Comparison of ENCODE assay signal across 8 mouse cellular contexts in the genomic region with DNA sequence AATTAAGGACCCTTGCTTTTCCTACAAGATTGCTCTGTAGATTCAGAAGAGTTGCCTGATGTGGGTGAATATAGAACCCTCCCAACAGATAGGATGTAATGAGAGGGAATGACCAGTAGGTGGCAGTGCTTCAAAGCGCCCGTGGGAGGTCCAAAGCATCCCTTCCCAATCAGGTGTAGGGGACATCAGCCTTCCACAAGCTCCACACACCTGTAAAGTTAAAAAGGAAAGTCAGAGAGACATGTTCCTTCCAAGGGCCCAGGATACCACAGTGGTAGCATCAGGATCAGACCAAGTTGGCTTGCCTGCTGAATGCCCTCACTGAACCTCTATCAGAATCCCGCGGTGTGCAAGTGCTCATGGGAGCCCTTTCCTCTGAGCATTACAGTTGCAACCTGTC.
DNase-seq lines count a peak whose midpoint lies in the region; ATAC-seq and TF ChIP-seq lines count a peak whose summit lies in the region.

No protein-coding gene starts in this region.

- H3K4me2 ChIP-seq in embryonic facial prominence, embryonic 14.5 days (ENCODE audit: low read depth, low read length), result no peak overlapping the region
- H3K4me2 ChIP-seq in neural tube, embryonic 11.5 days (ENCODE audit: low read depth), result no peak overlapping the region

- no peaks in the 10 kb centered on the region for H3K27me3 ChIP-seq in cerebellum, adult 2 months (ENCODE audit: control insufficient read depth, insufficient read depth, low read length)
- H3K27me3 ChIP-seq in embryonic facial prominence, embryonic 14.5 days (replicated peaks; ENCODE audit: control insufficient read depth, insufficient read depth, low read length), result 0 out of 2 replicates have a peak, but pooled peaks cover 2% of the 10 kb centered on the region
- no peaks in the 10 kb centered on the region for H3K27me3 ChIP-seq in neural tube, embryonic 11.5 days (ENCODE audit: control insufficient read depth, insufficient read depth, low read length)

- TF ChIP-seq POLR2A in cerebellum, adult 2 months (IDR thresholded peaks at IDR 0.05; ENCODE audit: borderline replicate concordance, insufficient read depth, low read length), result no peak

- no peaks in the 10 kb centered on the region; the same call in 1 of the 2 replicates for H3K4me1 ChIP-seq in cerebellum, adult 2 months (ENCODE audit: control insufficient read depth, insufficient read depth, low read length)
- no peaks in the 10 kb centered on the region for H3K4me1 ChIP-seq in embryonic facial prominence, embryonic 14.5 days (ENCODE audit: control insufficient read depth, insufficient read depth, low read length)
- no peaks in the 10 kb centered on the region for H3K4me1 ChIP-seq in neural tube, embryonic 11.5 days (ENCODE audit: control insufficient read depth, insufficient read depth, low read length)

- H3K27ac ChIP-seq in cerebellum, adult 2 months (ENCODE audit: insufficient read depth, low read length), result no peak overlapping the region
- H3K27ac ChIP-seq in embryonic facial prominence, embryonic 14.5 days (replicated peaks; ENCODE audit: low read depth, low read length), result no peak overlapping the region
- no peak overlapping the region for H3K27ac ChIP-seq in neural tube, embryonic 11.5 days (ENCODE audit: low read depth, low read length)

- no peak for ATAC-seq in embryonic facial prominence, embryonic 14.5 days (ENCODE audit: low read depth)
- no peak for ATAC-seq in neural tube, embryonic 11.5 days (ENCODE audit: insufficient read depth, low FRiP score, low TSS enrichment)

- WGBS in cerebellum, adult 2 months, result 48% methylated on average over 4 of the region's 4 CpGs
- 46% methylated on average over 4 of the region's 4 CpGs for WGBS in embryonic facial prominence, embryonic 14.5 days
- 49% methylated on average over 4 of the region's 4 CpGs for WGBS in neural tube, embryonic 11.5 days

- peak; percentile 77 for TF ChIP-seq CTCF in cerebellum, adult 2 months (IDR thresholded peaks at IDR 0.05; ENCODE audit: borderline replicate concordance, insufficient read depth, low read depth, low read length)

- no peaks in the 10 kb centered on the region for H3K9me3 ChIP-seq in embryonic facial prominence, embryonic 14.5 days (ENCODE audit: control insufficient read depth, low read length)
- H3K9me3 ChIP-seq in neural tube, embryonic 11.5 days (ENCODE audit: control insufficient read depth, low read length), result no peaks in the 10 kb centered on the region

- peak; percentile 10 to 21 for DNase-seq in cerebellum, adult 2 months
- DNase-seq in cerebellum, adult 9-11 months, result no peak
- peak; percentile 29 for DNase-seq in urinary bladder, postnatal 14 days (ENCODE audit: low spot score)
- DNase-seq in urinary bladder, adult 2 months (ENCODE audit: low spot score), result no peak
- peak; percentile 16 for DNase-seq in embryonic facial prominence, embryonic 14.5 days (ENCODE audit: low spot score)
- peak; percentile 43 for DNase-seq in kidney, postnatal 14 days
- DNase-seq in neural tube, embryonic 11.5 days (ENCODE audit: low spot score), result peak; percentile 39
- DNase-seq in right cerebral cortex, postnatal 10 days (ENCODE audit: low spot score in 2 of 2), result no peak

- no peak overlapping the region for H3K9ac ChIP-seq in embryonic facial prominence, embryonic 14.5 days (ENCODE audit: low read depth, low read length)
- H3K9ac ChIP-seq in neural tube, embryonic 11.5 days (ENCODE audit: low read length), result no peak overlapping the region

- H3K4me3 ChIP-seq in cerebellum, adult 2 months (replicated peaks; ENCODE audit: insufficient read depth, low read depth, low read length), result no peak overlapping the region
- H3K4me3 ChIP-seq in embryonic facial prominence, embryonic 14.5 days (ENCODE audit: low read depth, low read length), result no peak overlapping the region
- H3K4me3 ChIP-seq in neural tube, embryonic 11.5 days (ENCODE audit: low read depth, low read length), result no peak overlapping the region

- no peaks in the 10 kb centered on the region for H3K36me3 ChIP-seq in embryonic facial prominence, embryonic 14.5 days (ENCODE audit: control insufficient read depth, insufficient read depth, low read length)
- H3K36me3 ChIP-seq in neural tube, embryonic 11.5 days (ENCODE audit: control insufficient read depth, insufficient read depth, low read length), result no peaks in the 10 kb centered on the region

Comparison
In these comparisons a context has a peak if more than half of its experiments do, and no peak if none do; other contexts are left out.
1. DNase-seq: peak in cerebellum, adult 2 months (2 of 2), urinary bladder, postnatal 14 days (single experiment), embryonic facial prominence, embryonic 14.5 days (single experiment), kidney, postnatal 14 days (single experiment) and neural tube, embryonic 11.5 days (single experiment); none in cerebellum, adult 9-11 months (single experiment), urinary bladder, adult 2 months (single experiment) and right cerebral cortex, postnatal 10 days (0 of 2).